Comparison of ENCODE assay signal across 8 mouse cellular contexts in the genomic region with DNA sequence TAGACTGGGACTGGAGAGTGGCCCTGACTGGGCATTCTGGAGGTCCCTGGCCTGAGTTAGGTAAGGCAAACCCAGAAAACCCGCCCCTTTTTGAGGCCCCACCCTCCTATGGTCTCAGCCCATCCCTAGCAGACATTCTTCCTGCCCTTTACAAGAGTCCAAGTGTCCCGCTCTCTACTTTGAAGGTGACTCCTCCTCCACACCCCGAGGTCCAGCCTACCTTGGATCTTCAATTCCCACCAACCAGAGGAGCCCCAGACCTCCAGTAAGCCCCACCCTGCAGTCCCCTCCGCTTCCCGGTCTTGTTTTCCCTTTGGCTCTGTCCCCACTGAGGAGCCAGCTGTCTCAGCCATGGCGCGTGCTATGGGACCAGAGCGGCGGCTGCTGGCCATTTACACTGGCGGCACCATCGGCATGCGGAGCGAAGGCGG. TPM values are rescaled to one million over a fixed set of nuclear protein-coding genes. Genes with fewer than 3 reads are reported as not detected.
DNase-seq lines count a peak whose midpoint lies in the region; ATAC-seq and TF ChIP-seq lines count a peak whose summit lies in the region.

Gene Aspg (plus strand): TSS at position 139 of the 431 bp plus-strand sequence.

- TF ChIP-seq EP300 in ES-Bruce4 (IDR thresholded peaks at IDR 0.05; ENCODE audit: insufficient read depth, low read depth, low read length), result no peak

- peak; percentile 19 for DNase-seq in brain, embryonic 14.5 days (ENCODE audit: low read depth)
- DNase-seq in heart, postnatal 4 days, result peak; percentile 35
- DNase-seq in limb, embryonic 11.5 days (ENCODE audit: low spot score), result peak; percentile 61
- DNase-seq in urinary bladder, postnatal 14 days (ENCODE audit: low spot score), result no peak

- no peaks in the 10 kb centered on the region for H3K36me3 ChIP-seq in ES-Bruce4 (ENCODE audit: control insufficient read depth, insufficient read depth, low read length, poor library complexity, severe bottlenecking)
- no peaks in the 10 kb centered on the region for H3K36me3 ChIP-seq in limb, embryonic 11.5 days (ENCODE audit: control insufficient read depth, insufficient read depth, low read length)
- no peaks in the 10 kb centered on the region for H3K36me3 ChIP-seq in stomach, embryonic 14.5 days (ENCODE audit: control insufficient read depth, insufficient read depth, low read length)

- ATAC-seq in limb, embryonic 11.5 days (ENCODE audit: insufficient number of reproducible peaks, low FRiP score, low TSS enrichment, low read depth), result peak; percentile 68; the same call in 1 of the 2 replicates
- ATAC-seq in stomach, embryonic 14.5 days (ENCODE audit: insufficient number of reproducible peaks, insufficient read depth, low FRiP score, low read depth), result peak; percentile 72
- no peak for ATAC-seq in megakaryocyte, adult 5-6 weeks (ENCODE audit: poor library complexity, severe bottlenecking)
- ATAC-seq in cerebellum, adult (ENCODE audit: insufficient number of reproducible peaks, low FRiP score, low TSS enrichment), result no peak

- H3K9me3 ChIP-seq in ES-Bruce4 (replicated peaks; ENCODE audit: control insufficient read depth, insufficient read depth, low read length, poor library complexity, severe bottlenecking), result no peaks in the 10 kb centered on the region
- no peaks in the 10 kb centered on the region for H3K9me3 ChIP-seq in limb, embryonic 11.5 days (ENCODE audit: control insufficient read depth, low read length)
- no peaks in the 10 kb centered on the region for H3K9me3 ChIP-seq in stomach, embryonic 14.5 days (ENCODE audit: control insufficient read depth, low read depth, low read length)

- H3K9ac ChIP-seq in ES-Bruce4 (ENCODE audit: low read depth, poor library complexity, severe bottlenecking), result no peak within 1 kb of the TSS; the same call in 1 of the 2 replicates
- no peak within 1 kb of the TSS for H3K9ac ChIP-seq in limb, embryonic 11.5 days (ENCODE audit: low read length)
- H3K9ac ChIP-seq in stomach, embryonic 14.5 days (replicated peaks; ENCODE audit: low read depth, low read length), result no peak within 1 kb of the TSS

- no peak for TF ChIP-seq CTCF in ES-Bruce4 (IDR thresholded peaks at IDR 0.05; ENCODE audit: low read depth, low read length)
- TF ChIP-seq CTCF in brain, embryonic 14.5 days (IDR thresholded peaks at IDR 0.05; ENCODE audit: borderline replicate concordance, extremely low read depth, insufficient read depth, insufficient read length), result no peak

- peak within 1 kb of the TSS; percentile 51 for H3K4me3 ChIP-seq in ES-Bruce4 (ENCODE audit: low read depth, low read length)
- peak within 1 kb of the TSS; percentile 5; the same call in 1 of the 2 replicates for H3K4me3 ChIP-seq in limb, embryonic 11.5 days (ENCODE audit: low read depth, low read length)
- no peak within 1 kb of the TSS for H3K4me3 ChIP-seq in stomach, embryonic 14.5 days (ENCODE audit: low read depth, low read length)

- no peak within 1 kb of the TSS for H3K27ac ChIP-seq in ES-Bruce4 (ENCODE audit: insufficient read depth, low read length)
- no peak within 1 kb of the TSS for H3K27ac ChIP-seq in limb, embryonic 11.5 days (replicated peaks; ENCODE audit: low read depth, low read length)
- H3K27ac ChIP-seq in stomach, embryonic 14.5 days (ENCODE audit: low read length), result no peak within 1 kb of the TSS

- H3K4me2 ChIP-seq in limb, embryonic 11.5 days (ENCODE audit: low read depth, severe bottlenecking), result peak within 1 kb of the TSS; percentile 47
- peak within 1 kb of the TSS; percentile 38 for H3K4me2 ChIP-seq in stomach, embryonic 14.5 days (replicated peaks; ENCODE audit: low read depth, low read length)

- no peaks in the 10 kb centered on the region for H3K27me3 ChIP-seq in ES-Bruce4 (ENCODE audit: control insufficient read depth, insufficient read depth, low read length, poor library complexity, severe bottlenecking)
- H3K27me3 ChIP-seq in limb, embryonic 11.5 days (ENCODE audit: control insufficient read depth, insufficient read depth, low read length), result no peaks in the 10 kb centered on the region
- no peaks in the 10 kb centered on the region for H3K27me3 ChIP-seq in stomach, embryonic 14.5 days (ENCODE audit: control insufficient read depth, insufficient read depth, low read length)

- under 1% methylated on average over 14 of the region's 14 CpGs for WGBS in limb, embryonic 11.5 days
- under 1% methylated on average over 14 of the region's 14 CpGs for WGBS in stomach, embryonic 14.5 days

- H3K4me1 ChIP-seq in ES-Bruce4 (ENCODE audit: control insufficient read depth, insufficient read depth, low read length), result peaks cover 2% of the 10 kb centered on the region
- peaks cover 6% of the 10 kb centered on the region for H3K4me1 ChIP-seq in limb, embryonic 11.5 days (ENCODE audit: control insufficient read depth, insufficient read depth, low read length)
- peaks cover 4% of the 10 kb centered on the region; the same call in 1 of the 2 replicates for H3K4me1 ChIP-seq in stomach, embryonic 14.5 days (ENCODE audit: control insufficient read depth, insufficient read depth, low read length)

- TF ChIP-seq POLR2A in ES-Bruce4 (IDR thresholded peaks at IDR 0.05; ENCODE audit: insufficient read depth, low read length), result peak; percentile 30
- no peak for TF ChIP-seq POLR2A in brain, embryonic 14.5 days (IDR thresholded peaks at IDR 0.05; ENCODE audit: borderline replicate concordance, extremely low read depth, insufficient read depth, insufficient read length, poor library complexity, severe bottlenecking)

RNA-seq across cellular contexts. Expression of gene Aspg, which starts in this region (rescaled TPM):
- 7.0 and 7.7 TPM in 2 replicates for polyA plus RNA-seq in ES-Bruce4 (2011; ENCODE audit: insufficient read depth, insufficient read length, low read depth, missing spikeins)
- polyA plus RNA-seq in brain, embryonic 14.5 days (2012; rRNA removed), result 0.36 and 0.97 TPM in 2 replicates
- total RNA-seq in heart, postnatal 4 days (2021), result under 1 TPM; 0.20 to 0.26 TPM
- polyA plus RNA-seq in limb, embryonic 11.5 days (2014; fragmentation: Nextera tagmentation; extraction: Ambion mirVana), result 1.6 and 2.0 TPM in 2 replicates
- 1.7 TPM in 2 replicates for polyA plus RNA-seq in stomach, embryonic 14.5 days (2014; fragmentation: Nextera tagmentation; extraction: Ambion mirVana)
- total RNA-seq in megakaryocyte, adult 5-6 weeks (2015), result not detected in 2 replicates
- total RNA-seq in megakaryocyte, adult 5-6 weeks (2017), result not detected in 2 replicates

Comparison
In these comparisons a context has a peak if more than half of its experiments do, and no peak if none do; other contexts are left out.
1. Peak in DNase-seq in brain, embryonic 14.5 days; RNA of the gene not detected or under 1 TPM.
2. Peak in DNase-seq in heart, postnatal 4 days; RNA of the gene not detected or under 1 TPM.
3. ATAC-seq: peak in limb, embryonic 11.5 days (single experiment) and stomach, embryonic 14.5 days (single experiment); none in megakaryocyte, adult 5-6 weeks (single experiment) and cerebellum, adult (single experiment).